Mouse (Mus musculus): ENCODE measurements around the gene Chrna7. TPM values are rescaled to one million over a fixed set of nuclear protein-coding genes. Genes with fewer than 3 reads are reported as not detected.

Gene Chrna7
- polyA plus RNA-seq (2011; ENCODE audit: insufficient read length, low read depth, missing spikeins), result 1.3 and 1.7 TPM in 2 replicates

DNA sequence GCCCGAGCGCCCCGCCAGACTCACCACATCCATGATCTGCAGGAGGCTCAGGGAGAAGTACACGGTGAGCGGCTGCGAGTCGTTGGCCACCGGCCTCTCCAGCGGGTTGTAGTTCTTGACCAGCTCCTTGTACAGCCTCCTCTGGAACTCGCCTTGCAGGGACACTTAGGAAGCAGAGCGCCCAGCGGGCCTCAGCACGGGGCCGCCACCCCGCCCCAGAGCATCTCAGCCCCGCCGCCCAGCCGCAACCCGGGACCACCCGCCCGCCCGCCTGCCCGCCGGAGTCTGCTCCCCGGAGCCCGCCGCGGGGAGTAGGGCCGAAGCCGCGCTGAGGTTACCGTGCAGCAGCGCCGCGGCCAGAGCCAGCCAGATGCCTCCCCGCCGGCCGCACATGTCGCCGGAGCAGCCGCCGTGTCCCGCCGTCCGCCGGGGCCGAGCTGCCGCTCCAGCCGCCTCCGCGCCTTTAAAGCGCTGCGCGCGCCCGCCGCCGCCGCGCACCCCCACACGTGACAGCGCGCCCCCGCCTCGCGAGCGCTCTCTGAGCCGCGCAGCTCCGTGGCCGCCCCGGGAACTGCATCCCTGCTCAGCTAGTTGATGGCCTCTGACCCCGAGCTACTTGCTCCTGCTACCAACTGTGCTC lies at the start of gene Chrna7:
Chrna7 (minus strand) TSS at position 486 of the 640 bp plus-strand sequence.
- Histone ChIP-seq H3K27ac (ENCODE audit: insufficient read depth, low read length) (no peak within 1 kb of the TSS), H3K4me1 (ENCODE audit: control insufficient read depth, insufficient read depth, low read length) (no peaks in the 10 kb centered on the region), H3K4me3 (ENCODE audit: insufficient read depth, low read length) (peak within 1 kb of the TSS; percentile 38)
- TF ChIP-seq POLR2A (IDR thresholded peaks at IDR 0.05; ENCODE audit: low read depth, low read length) (no peak), CTCF (IDR thresholded peaks at IDR 0.05; ENCODE audit: borderline replicate concordance, insufficient read depth, low read length) (0 out of 2 replicates have a peak, but pooled peaks have one; percentile 10)

DNA sequence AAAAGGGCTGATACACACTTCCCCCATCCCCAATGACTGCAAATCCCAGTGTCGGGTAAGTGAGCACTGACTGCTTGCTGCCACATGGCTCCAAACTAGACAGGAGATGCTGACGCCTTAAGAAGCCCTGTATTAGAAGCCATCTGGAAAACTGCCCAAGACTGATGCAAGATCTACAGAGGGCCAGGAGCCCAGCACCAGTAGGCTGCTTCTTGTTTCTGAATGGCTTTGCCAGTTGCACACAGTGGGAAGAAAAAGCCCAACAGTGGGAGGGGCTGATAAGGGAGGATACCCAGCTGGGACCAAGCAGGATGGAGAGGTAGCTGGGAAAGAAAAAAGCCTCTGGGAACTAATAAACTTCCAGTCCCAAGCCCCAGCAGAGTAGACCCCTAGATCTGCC lies 37.0 kb upstream of the Chrna7 start:
- Histone ChIP-seq H3K4me1 (ENCODE audit: control insufficient read depth, insufficient read depth, low read length) (no peaks in the 10 kb centered on the region), H3K27ac (ENCODE audit: insufficient read depth, low read length) (no peak overlapping the region), H3K4me3 (ENCODE audit: insufficient read depth, low read length) (no peak overlapping the region)
- no peak for TF ChIP-seq CTCF (IDR thresholded peaks at IDR 0.05; ENCODE audit: borderline replicate concordance, insufficient read depth, low read length)

DNA sequence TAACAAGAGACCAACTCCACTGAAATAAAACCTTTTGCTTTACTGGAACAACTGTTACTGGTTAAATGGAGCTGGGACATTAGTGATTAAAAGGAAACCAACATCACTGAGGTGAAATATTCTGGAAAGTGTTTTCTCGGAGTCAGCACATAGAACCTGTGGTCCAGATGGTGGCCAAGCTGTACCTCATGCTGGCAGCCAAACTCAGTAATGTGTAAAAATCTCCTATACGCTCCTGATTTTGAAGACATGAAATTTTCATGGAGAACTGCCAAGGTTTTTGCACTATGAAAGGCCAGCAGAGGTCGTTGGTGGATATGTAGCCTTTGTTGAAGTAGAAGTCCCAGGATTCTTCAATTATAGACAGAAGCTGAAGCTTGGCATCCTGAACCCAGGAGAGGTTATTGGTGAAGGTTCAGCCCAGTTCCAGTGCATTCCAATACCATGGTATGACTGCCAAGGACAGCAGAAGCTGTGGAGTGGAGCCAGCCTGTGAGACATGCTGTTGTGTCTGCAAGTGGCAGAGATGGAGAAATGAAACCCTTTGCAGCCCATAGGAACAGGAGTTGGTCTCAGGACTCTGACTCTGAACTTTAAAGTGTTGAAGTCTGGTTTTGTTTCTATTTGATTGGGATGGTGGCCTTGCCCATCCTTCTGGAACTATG lies 25.6 kb upstream of the Chrna7 start:
- H3K27ac ChIP-seq (ENCODE audit: insufficient read depth, low read length), result no peak overlapping the region
- no peaks in the 10 kb centered on the region for H3K4me1 ChIP-seq (ENCODE audit: control insufficient read depth, insufficient read depth, low read length)
- H3K4me3 ChIP-seq (ENCODE audit: insufficient read depth, low read length), result no peak overlapping the region
- TF ChIP-seq POLR2A (IDR thresholded peaks at IDR 0.05; ENCODE audit: low read depth, low read length) (no peak), CTCF (IDR thresholded peaks at IDR 0.05; ENCODE audit: borderline replicate concordance, insufficient read depth, low read length) (no peak)

DNA sequence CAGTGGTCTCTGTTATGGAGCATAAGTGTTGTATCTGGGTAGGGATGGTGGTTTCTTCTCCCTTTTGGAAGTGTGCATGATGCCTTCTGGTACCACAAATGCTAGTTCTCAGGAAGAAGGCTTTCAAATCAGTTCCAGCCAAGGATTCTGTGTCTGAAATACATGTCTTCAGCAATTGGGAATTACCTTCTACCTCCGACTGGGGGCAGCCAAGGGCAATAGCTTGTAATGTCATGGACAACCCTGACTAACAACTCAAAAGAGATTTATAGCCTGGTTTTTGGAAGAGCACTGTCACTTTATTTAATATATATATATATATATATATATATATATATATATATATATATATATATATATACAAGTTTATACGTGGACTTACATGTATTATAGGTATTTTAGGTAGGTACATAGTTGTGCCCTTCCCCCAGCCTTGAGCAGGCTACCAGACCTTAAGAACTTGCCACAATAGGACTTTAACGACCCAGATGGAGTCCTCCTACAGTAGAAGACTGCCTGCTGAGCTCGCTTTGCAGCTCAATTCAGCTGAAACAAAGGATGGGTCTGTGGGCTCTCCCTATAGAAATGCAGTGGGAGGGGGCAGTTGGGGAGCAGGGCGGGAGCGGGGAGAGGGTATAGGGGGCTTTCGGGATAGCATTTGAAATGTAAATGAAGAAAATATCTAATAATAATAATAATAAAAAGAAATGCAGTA lies 12.9 kb upstream of the Chrna7 start:
- Histone ChIP-seq H3K4me3 (ENCODE audit: insufficient read depth, low read length) (no peak overlapping the region), H3K4me1 (ENCODE audit: control insufficient read depth, insufficient read depth, low read length) (no peaks in the 10 kb centered on the region), H3K27ac (ENCODE audit: insufficient read depth, low read length) (no peak overlapping the region)
- TF ChIP-seq CTCF (IDR thresholded peaks at IDR 0.05; ENCODE audit: borderline replicate concordance, insufficient read depth, low read length) (no peak), POLR2A (IDR thresholded peaks at IDR 0.05; ENCODE audit: low read depth, low read length) (no peak)

DNA sequence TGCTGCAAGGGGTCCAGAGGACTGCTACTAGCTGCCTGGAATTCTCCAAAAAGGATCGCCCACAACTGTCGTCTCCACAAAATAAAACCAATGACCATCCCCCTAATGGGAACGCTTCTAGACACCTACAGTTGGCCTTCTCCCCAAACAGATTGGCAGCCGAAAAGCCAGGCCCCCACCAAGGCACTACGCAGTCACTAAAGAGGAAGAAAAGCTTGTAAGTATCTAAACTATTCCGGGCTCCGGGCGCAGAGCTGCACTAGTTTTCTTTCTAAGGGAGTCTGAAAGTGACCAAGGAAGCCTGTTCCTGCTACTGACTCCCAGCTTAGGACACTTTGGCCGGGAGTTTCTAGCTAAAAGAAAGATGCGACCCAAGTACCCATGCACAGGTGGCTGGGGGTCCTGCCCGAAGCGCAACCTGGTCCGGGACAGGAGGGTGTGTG lies 707 bp downstream of the Chrna7 start:
- Histone ChIP-seq H3K4me1 (ENCODE audit: control insufficient read depth, insufficient read depth, low read length) (no peaks in the 10 kb centered on the region), H3K4me3 (ENCODE audit: insufficient read depth, low read length) (peak overlapping the region; percentile 38), H3K27ac (ENCODE audit: insufficient read depth, low read length) (no peak overlapping the region)
- no peak for TF ChIP-seq CTCF (IDR thresholded peaks at IDR 0.05; ENCODE audit: borderline replicate concordance, insufficient read depth, low read length)
- no peak for TF ChIP-seq POLR2A (IDR thresholded peaks at IDR 0.05; ENCODE audit: low read depth, low read length)

DNA sequence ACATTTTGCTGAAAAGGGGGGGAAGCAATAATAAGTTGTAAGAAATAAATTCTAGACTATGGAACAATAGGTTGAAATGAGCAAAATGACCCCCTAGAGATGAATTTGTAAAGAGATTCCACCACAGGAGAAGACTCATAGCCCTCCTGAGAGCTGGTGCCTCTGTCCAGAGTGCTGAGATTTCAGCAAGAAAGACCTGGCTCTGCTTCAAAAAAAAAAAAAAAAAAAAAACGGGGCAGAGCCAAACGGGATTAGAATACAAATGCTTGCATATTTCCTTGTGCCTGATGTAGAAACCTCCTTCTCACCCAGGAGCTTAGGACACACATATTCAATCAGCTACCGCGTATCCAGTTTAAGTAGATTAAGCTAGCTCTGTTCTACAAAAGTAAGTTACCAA lies 2.9 kb downstream of the Chrna7 start:
- TF ChIP-seq POLR2A (IDR thresholded peaks at IDR 0.05; ENCODE audit: low read depth, low read length), result no peak
- no peak for TF ChIP-seq CTCF (IDR thresholded peaks at IDR 0.05; ENCODE audit: borderline replicate concordance, insufficient read depth, low read length)
- Histone ChIP-seq H3K4me3 (ENCODE audit: insufficient read depth, low read length) (no peak overlapping the region), H3K4me1 (ENCODE audit: control insufficient read depth, insufficient read depth, low read length) (no peaks in the 10 kb centered on the region), H3K27ac (ENCODE audit: insufficient read depth, low read length) (no peak overlapping the region)

DNA sequence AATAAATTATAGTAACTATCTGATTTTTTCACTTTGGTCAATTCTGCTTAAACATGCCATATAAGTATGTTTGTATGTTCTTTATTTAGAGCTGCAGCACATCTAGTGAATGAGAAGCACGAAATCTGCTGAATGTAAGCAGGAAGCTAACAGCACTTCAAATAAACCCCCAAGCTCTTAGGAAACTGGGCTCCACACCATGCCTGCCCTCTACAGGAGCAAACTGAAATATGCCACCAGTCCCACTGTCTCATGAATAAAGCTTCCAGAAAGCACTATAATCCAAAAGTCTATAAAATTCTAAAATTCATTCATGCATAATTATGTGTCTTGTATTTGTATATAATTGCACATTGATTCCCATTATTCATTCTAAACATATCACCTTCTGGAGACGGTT lies 5.2 kb downstream of the Chrna7 start:
- H3K27ac ChIP-seq (ENCODE audit: insufficient read depth, low read length), result no peak overlapping the region
- TF ChIP-seq CTCF (IDR thresholded peaks at IDR 0.05; ENCODE audit: borderline replicate concordance, insufficient read depth, low read length), result no peak
- no peak for TF ChIP-seq POLR2A (IDR thresholded peaks at IDR 0.05; ENCODE audit: low read depth, low read length)
- no peak overlapping the region for H3K4me3 ChIP-seq (ENCODE audit: insufficient read depth, low read length)
- H3K4me1 ChIP-seq (ENCODE audit: control insufficient read depth, insufficient read depth, low read length), result no peaks in the 10 kb centered on the region

DNA sequence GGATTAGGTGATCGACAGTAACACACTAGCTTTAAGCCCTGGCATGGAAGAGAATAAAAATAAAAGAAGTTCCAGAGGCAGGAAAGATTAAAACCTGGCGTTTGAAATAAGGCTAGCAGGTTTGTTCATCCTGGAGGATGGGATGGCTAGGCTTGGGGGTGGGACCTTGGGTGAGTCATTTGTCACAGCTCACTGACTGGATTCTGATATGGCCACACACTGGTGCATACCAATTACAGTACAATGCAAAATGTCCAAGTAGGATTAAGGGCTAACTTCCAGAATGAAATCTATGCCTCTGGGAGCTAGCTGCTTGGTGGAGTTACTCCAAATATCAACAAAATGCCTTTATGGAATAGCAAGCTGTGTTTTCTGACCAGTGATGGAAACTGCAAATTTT lies 16.8 kb downstream of the Chrna7 start:
- Histone ChIP-seq H3K4me1 (ENCODE audit: control insufficient read depth, insufficient read depth, low read length) (no peaks in the 10 kb centered on the region), H3K4me3 (ENCODE audit: insufficient read depth, low read length) (no peak overlapping the region), H3K27ac (ENCODE audit: insufficient read depth, low read length) (no peak overlapping the region)
- TF ChIP-seq POLR2A (IDR thresholded peaks at IDR 0.05; ENCODE audit: low read depth, low read length) (no peak), CTCF (IDR thresholded peaks at IDR 0.05; ENCODE audit: borderline replicate concordance, insufficient read depth, low read length) (no peak)

DNA sequence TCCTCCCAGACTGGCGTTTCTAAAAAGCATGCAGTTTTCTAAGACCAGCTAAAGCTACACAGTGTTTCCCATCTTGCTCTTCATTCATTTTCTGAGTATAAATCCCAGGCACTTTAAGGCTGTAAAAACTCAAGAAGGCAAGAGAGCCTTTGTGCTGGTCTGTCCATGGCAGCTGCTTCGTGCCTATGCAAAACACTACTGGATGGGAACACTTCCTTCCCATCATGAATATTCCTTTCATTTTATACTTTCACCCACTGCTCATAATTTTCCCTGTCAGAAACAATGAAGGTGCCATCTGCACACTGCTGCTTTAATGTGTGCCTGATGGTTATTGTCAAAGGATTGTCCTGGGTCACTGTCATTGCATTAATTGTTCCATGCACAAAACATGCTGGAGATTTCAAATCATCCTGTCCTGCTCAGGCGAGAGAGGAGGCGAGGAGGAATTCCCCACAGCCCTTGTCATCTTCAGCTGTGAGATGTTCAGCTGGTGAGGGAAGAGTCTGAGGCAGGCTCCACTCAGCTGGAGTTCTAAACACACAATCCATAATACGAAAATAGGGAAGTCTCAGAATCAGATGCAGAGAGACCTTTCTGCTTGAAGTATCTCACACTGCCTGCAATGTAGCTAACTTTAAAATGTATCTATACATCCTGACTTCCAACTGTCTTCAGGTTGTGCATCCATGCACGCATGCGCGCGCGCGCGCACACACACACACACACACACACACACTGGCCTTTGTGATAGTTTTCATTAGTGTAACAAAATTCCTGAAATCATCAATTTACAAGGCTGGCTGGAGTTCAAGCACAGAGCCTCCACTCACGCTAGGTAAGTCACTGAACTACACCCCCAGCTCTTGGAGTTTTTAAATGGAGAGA lies 22.5 kb downstream of the Chrna7 start:
- H3K27ac ChIP-seq (ENCODE audit: insufficient read depth, low read length), result no peak overlapping the region
- no peaks in the 10 kb centered on the region for H3K4me1 ChIP-seq (ENCODE audit: control insufficient read depth, insufficient read depth, low read length)
- TF ChIP-seq POLR2A (IDR thresholded peaks at IDR 0.05; ENCODE audit: low read depth, low read length) (no peak), CTCF (IDR thresholded peaks at IDR 0.05; ENCODE audit: borderline replicate concordance, insufficient read depth, low read length) (no peak)
- no peak overlapping the region for H3K4me3 ChIP-seq (ENCODE audit: insufficient read depth, low read length)

All from embryonic fibroblast, embryonic 13.5 days (primary cell).